Mouse (Mus musculus) kidney, adult 2 months (tissue): ENCODE measurements around the gene Mapre3. TPM values are rescaled to one million over a fixed set of nuclear protein-coding genes. Genes with fewer than 3 reads are reported as not detected.

ENCODE experiments used
- DNase-seq: peaks from one replicate; pipeline ENCODE4 v3.0.0; 2021
- H3K27ac ChIP-seq: fragments of 200-500 bp; 2 replicates; pipeline ENCODE4 v1.5.1; 2012; ENCODE audit warnings: low read depth, low read length, control low read depth, inconsistent platforms; ENCODE audit not compliant: insufficient read depth
- H3K27me3 ChIP-seq: fragments of 200-500 bp; replicated peaks from 2 replicates; pipeline ENCODE4 v1.6.1; 2012; ENCODE audit warnings: mild to moderate bottlenecking, moderate library complexity, low read length, inconsistent platforms; ENCODE audit not compliant: control insufficient read depth, insufficient read depth
- H3K36me3 ChIP-seq: fragments of 200-500 bp; 2 replicates; pipeline ENCODE4 v1.6.1; 2012; ENCODE audit warnings: mild to moderate bottlenecking, moderate library complexity, low read length, inconsistent platforms; ENCODE audit not compliant: control insufficient read depth, insufficient read depth
- H3K4me1 ChIP-seq: fragments of 200-500 bp; 2 replicates; pipeline ENCODE4 v1.6.1; 2011; ENCODE audit warnings: low read length; ENCODE audit not compliant: control insufficient read depth, insufficient read depth
- H3K4me3 ChIP-seq: fragments of 200-500 bp; 2 replicates; pipeline ENCODE4 v1.5.1; 2011; ENCODE audit warnings: mild to moderate bottlenecking, low read depth, low read length, control low read depth; ENCODE audit not compliant: insufficient read depth
- CTCF ChIP-seq: fragments of 200-500 bp; conservative IDR thresholded peaks from 2 replicates; pipeline ENCODE4 v1.5.1; 2011; ENCODE audit warnings: low read depth, mild to moderate bottlenecking, control low read depth, low read length, moderate library complexity, mixed read lengths; ENCODE audit not compliant: insufficient read depth, insufficient read length
- POLR2A ChIP-seq: fragments of 200-500 bp; IDR thresholded peaks from one replicate; pipeline ENCODE4 v1.6.1; 2011; ENCODE audit warnings: low read depth, low read length, control low read depth
- WGBS: fragments of 180-500 bp; shearing (Covaris S2); methylation state at CpG from one replicate; pipeline ENCODE4 v1.1.7; 2018; 5-methylcytosine and 5-hydroxymethylcytosine counted together
- polyA plus RNA-seq: library from polyadenylated mRNA; depleted of rRNA; stranded (reverse); fragments of >200 nt; gene quantifications from 2 replicates; pipeline ENCODE4 v1.2.3, GENCODE M21; 2012; rRNA removed

Gene Mapre3
- polyA plus RNA-seq, 1 experiment, result 44.3 TPM

DNA sequence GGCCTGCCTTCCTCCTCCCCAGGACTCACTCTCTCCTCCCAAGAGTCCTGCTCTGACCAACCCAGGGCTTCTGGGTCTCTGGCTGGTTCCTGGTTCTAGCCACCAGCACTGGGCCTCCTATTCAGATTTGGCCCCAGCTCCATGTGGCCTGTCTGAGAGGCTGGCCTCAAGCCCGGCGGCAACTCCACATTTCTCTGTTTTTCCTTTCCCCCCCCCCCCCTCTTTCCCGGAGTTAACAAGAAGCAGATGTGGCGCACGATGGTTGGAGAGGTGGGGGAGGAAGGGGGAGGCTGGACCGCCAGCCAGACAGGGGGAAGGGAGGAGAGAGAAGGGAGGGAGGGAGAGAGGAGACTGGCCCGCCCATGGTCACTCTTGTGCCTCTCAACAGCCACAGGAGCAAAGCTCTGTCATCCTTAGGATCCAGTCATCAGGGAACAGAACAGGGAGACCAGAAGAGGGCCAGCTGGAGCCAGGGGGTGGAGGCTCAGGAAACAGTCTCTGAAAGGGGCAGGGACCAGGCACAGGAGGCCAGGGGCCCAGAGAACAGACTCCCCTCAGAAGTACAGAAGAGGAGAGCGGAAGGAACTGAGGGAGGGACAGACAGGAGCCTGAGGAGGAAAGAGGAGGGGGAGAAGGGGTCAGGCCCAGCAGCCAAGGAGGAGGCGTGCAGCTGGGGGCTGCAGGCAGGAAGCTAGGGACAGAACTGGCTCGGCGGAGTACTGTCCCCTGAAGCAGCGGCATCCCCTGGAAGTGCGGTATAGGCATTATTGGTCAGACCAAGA, 98.8 kb downstream of the Mapre3 start, which contains the start of gene Emilin1:
TSS of gene Emilin1 (plus strand) at position 343 of the 782 bp plus-strand sequence.
- TF ChIP-seq CTCF (no peak), POLR2A (no peak)
- no peaks in the 10 kb centered on the region for H3K27me3 ChIP-seq
- H3K4me3 ChIP-seq, result peak within 1 kb of the TSS; percentile 54
- H3K27ac ChIP-seq, result peak within 1 kb of the TSS; percentile 91
- DNase-seq, result peak; percentile 73
- H3K4me1 ChIP-seq, result peaks cover 38% of the 10 kb centered on the region
- H3K36me3 ChIP-seq, result no peaks in the 10 kb centered on the region
- WGBS, result 45% methylated on average over 13 of the region's 13 CpGs

DNA sequence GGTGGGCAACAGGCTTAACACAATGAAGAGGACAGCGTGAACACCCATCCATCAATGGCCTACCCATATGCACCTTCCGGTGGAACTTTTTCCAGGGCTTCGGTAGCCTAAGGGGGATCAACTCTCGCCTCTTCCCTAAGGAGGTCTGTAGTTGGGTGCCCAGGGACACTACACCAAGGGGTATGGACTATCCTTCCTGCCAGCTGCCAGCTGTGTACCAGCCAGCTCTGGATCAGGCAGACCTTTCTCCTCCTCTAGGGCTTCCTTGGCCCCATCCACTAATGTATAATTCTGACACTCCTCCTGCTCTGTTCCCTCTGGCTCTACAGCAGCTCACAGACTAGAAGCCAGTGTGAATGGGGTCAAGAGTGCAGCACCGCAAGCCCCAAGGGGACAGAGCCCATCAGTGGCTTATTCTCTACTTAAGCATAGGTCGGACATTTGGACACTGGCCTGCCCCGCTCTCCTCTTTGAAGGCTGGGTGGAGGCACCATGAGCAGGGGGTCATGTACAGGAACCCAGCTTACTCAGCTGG, 99.7 kb downstream of the Mapre3 start:
- peak overlapping the region; percentile 54 for H3K4me3 ChIP-seq
- H3K4me1 ChIP-seq, result peaks cover 29% of the 10 kb centered on the region
- H3K36me3 ChIP-seq, result no peaks in the 10 kb centered on the region
- 57% methylated on average over 7 of the region's 7 CpGs for WGBS
- H3K27ac ChIP-seq, result peak overlapping the region; percentile 81
- H3K27me3 ChIP-seq, result no peaks in the 10 kb centered on the region
- DNase-seq, result no peak
- no peak for TF ChIP-seq POLR2A
- TF ChIP-seq CTCF, result no peak

DNA sequence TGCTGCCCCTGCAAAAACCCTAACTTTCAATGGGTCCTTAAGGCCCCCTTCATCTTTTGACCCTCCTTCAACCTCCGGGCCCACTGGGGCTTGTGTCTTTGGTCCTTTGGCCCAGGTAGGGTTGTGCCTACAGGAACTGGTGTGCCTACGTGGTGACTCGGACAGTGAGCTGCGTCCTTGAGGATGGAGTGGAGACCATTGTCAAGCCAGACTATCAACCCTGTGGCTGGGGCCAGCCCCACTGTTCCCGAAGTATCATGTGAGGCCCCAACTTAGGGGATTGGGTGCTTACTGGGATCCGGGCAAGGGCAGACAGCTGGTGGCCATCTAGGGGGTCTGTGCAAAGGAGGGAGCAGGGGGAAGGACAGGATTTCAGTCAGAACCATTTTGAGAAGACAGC, 100.4 kb downstream of the Mapre3 start:
- no peak for TF ChIP-seq CTCF
- Histone ChIP-seq H3K4me3 (peak overlapping the region; percentile 54), H3K27ac (peak overlapping the region; percentile 27; the same call in 1 of the 2 replicates), H3K36me3 (no peaks in the 10 kb centered on the region), H3K4me1 (peaks cover 23% of the 10 kb centered on the region), H3K27me3 (no peaks in the 10 kb centered on the region)
- no peak for DNase-seq
- 64% methylated on average over 6 of the region's 6 CpGs for WGBS

DNA sequence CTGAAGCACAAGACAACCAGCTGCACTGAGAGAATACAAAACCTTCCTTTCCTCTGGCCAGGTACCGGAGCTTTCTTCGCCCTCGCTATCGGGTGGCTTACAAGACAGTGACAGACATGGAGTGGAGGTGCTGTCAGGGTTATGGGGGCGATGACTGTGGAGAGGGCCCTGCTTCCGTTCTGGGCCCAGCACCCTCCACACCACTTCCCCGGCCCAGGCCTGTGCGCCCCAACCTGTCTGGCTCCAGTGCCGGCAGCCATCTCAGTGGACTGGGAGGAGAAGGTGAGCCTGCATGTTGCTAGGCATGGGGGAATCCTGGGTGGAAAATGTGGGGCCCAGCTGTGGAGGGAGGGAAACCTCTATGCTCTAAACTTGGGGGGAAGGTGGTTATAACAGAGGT, 101.0 kb downstream of the Mapre3 start:
- Histone ChIP-seq H3K36me3 (no peaks in the 10 kb centered on the region), H3K27ac (peak overlapping the region; percentile 27), H3K4me3 (peak overlapping the region; percentile 8; the same call in 1 of the 2 replicates), H3K4me1 (peaks cover 21% of the 10 kb centered on the region), H3K27me3 (no peaks in the 10 kb centered on the region)
- no peak for DNase-seq
- TF ChIP-seq CTCF (no peak), POLR2A (no peak)
- 34% methylated on average over 9 of the region's 9 CpGs for WGBS

Other genes with a start within 250 kb of the Mapre3 start
- gene Kcnk3, start 226.5 kb upstream of the Mapre3 start, polyA plus RNA-seq, result 25.0 and 30.0 TPM in 2 replicates
- gene Slc35f6, start 166.7 kb upstream of the Mapre3 start, polyA plus RNA-seq, result 51.2 and 70.6 TPM in 2 replicates
- 6.3 and 6.6 TPM in 2 replicates for gene Cenpa, start 147.9 kb upstream of the Mapre3 start, polyA plus RNA-seq
- gene Dpysl5, start 103.1 kb upstream of the Mapre3 start, polyA plus RNA-seq, result 0.54 and 0.58 TPM in 2 replicates
- gene Tmem214, start 53.4 kb downstream of the Mapre3 start, polyA plus RNA-seq, result 81.3 and 92.5 TPM in 2 replicates
- 22.6 and 24.1 TPM in 2 replicates for gene Agbl5, start 74.1 kb downstream of the Mapre3 start, polyA plus RNA-seq
- 377 and 422 TPM in 2 replicates for gene Ost4, start 93.1 kb downstream of the Mapre3 start, polyA plus RNA-seq
- 55.6 and 63.8 TPM in 2 replicates for gene Emilin1, start 98.8 kb downstream of the Mapre3 start, polyA plus RNA-seq
- 1,147 and 1,266 TPM in 2 replicates for gene Khk, start 106.8 kb downstream of the Mapre3 start, polyA plus RNA-seq
- 387 and 411 TPM in 2 replicates for gene Cgref1, start 130.9 kb downstream of the Mapre3 start, polyA plus RNA-seq
- gene Preb, start 145.7 kb downstream of the Mapre3 start, polyA plus RNA-seq, result 346 and 372 TPM in 2 replicates
- 0.16 and 0.22 TPM in 2 replicates for gene Tcf23, start 154.0 kb downstream of the Mapre3 start, polyA plus RNA-seq
- 295 and 320 TPM in 2 replicates for gene Atraid, start 233.7 kb downstream of the Mapre3 start, polyA plus RNA-seq
- 81.5 and 121 TPM in 2 replicates for gene Slc5a6, start 234.3 kb downstream of the Mapre3 start, polyA plus RNA-seq
- 12.4 and 14.2 TPM in 2 replicates for gene Cad, start 240.1 kb downstream of the Mapre3 start, polyA plus RNA-seq